Mouse (Mus musculus): ENCODE results near the gene Scube2. TPM values are rescaled to one million over a fixed set of nuclear protein-coding genes. Genes with fewer than 3 reads are reported as not detected.

Gene Scube2
- polyA plus RNA-seq, 1 experiment from 2014 or later, result 1.2 TPM

GRCm38 (mm10) chr7:109844100-109844499 is 21.4 kb downstream of the Scube2 start:
- Histone ChIP-seq H3K9ac (ENCODE audit: low read depth, low read length) (no peak overlapping the region), H3K4me3 (ENCODE audit: low read depth, low read length) (no peak overlapping the region), H3K36me3 (ENCODE audit: control insufficient read depth, insufficient read depth, low read length) (no peaks in the 10 kb centered on the region), H3K27me3 (ENCODE audit: control insufficient read depth, insufficient read depth, low read depth, low read length) (no peaks in the 10 kb centered on the region), H3K27ac (ENCODE audit: low read length) (no peak overlapping the region), H3K4me2 (ENCODE audit: low read length) (no peak overlapping the region), H3K4me1 (ENCODE audit: control insufficient read depth, insufficient read depth, low read length) (peaks cover under 1% of the 10 kb centered on the region; the same call in 1 of the 2 replicates), H3K9me3 (replicated peaks; ENCODE audit: control insufficient read depth, low read length, poor library complexity, severe bottlenecking) (no peaks in the 10 kb centered on the region)
- WGBS, result 91% methylated on average over 6 of the region's 6 CpGs
- no peak for ATAC-seq

- Histone ChIP-seq H3K4me1 (ENCODE audit: control insufficient read depth, insufficient read depth, low read length) (no peaks in the 10 kb centered on the region), H3K4me3 (ENCODE audit: low read depth, low read length) (no peak overlapping the region), H3K9me3 (replicated peaks; ENCODE audit: control insufficient read depth, low read length, poor library complexity, severe bottlenecking) (no peaks in the 10 kb centered on the region), H3K9ac (ENCODE audit: low read depth, low read length) (no peak overlapping the region), H3K4me2 (ENCODE audit: low read length) (no peak overlapping the region), H3K36me3 (ENCODE audit: control insufficient read depth, insufficient read depth, low read length) (no peaks in the 10 kb centered on the region), H3K27me3 (ENCODE audit: control insufficient read depth, insufficient read depth, low read depth, low read length) (no peaks in the 10 kb centered on the region), H3K27ac (ENCODE audit: low read length) (no peak overlapping the region)
- peak; percentile 89 for ATAC-seq
- WGBS, result 77% methylated on average over 13 of the region's 13 CpGs
These were observed 23.7 kb downstream of the Scube2 start for GRCm38 (mm10) chr7:109841618-109842418.

GRCm38 (mm10) chr7:109841031-109841430 is 24.4 kb downstream of the Scube2 start:
- no peaks in the 10 kb centered on the region for H3K27me3 ChIP-seq (ENCODE audit: control insufficient read depth, insufficient read depth, low read depth, low read length)
- no peaks in the 10 kb centered on the region for H3K36me3 ChIP-seq (ENCODE audit: control insufficient read depth, insufficient read depth, low read length)
- no peak for ATAC-seq
- no peaks in the 10 kb centered on the region for H3K4me1 ChIP-seq (ENCODE audit: control insufficient read depth, insufficient read depth, low read length)
- no peaks in the 10 kb centered on the region for H3K9me3 ChIP-seq (replicated peaks; ENCODE audit: control insufficient read depth, low read length, poor library complexity, severe bottlenecking)
- no peak overlapping the region for H3K9ac ChIP-seq (ENCODE audit: low read depth, low read length)
- H3K27ac ChIP-seq (ENCODE audit: low read length), result no peak overlapping the region
- no peak overlapping the region for H3K4me3 ChIP-seq (ENCODE audit: low read depth, low read length)
- no peak overlapping the region for H3K4me2 ChIP-seq (ENCODE audit: low read length)
- 46% methylated on average over 6 of the region's 6 CpGs for WGBS

GRCm38 (mm10) chr7:109838613-109839012 is 26.9 kb downstream of the Scube2 start:
- Histone ChIP-seq H3K4me1 (ENCODE audit: control insufficient read depth, insufficient read depth, low read length) (no peaks in the 10 kb centered on the region), H3K27me3 (ENCODE audit: control insufficient read depth, insufficient read depth, low read depth, low read length) (no peaks in the 10 kb centered on the region), H3K27ac (ENCODE audit: low read length) (no peak overlapping the region), H3K4me2 (ENCODE audit: low read length) (no peak overlapping the region), H3K9ac (ENCODE audit: low read depth, low read length) (no peak overlapping the region), H3K36me3 (ENCODE audit: control insufficient read depth, insufficient read depth, low read length) (no peaks in the 10 kb centered on the region), H3K4me3 (ENCODE audit: low read depth, low read length) (no peak overlapping the region), H3K9me3 (replicated peaks; ENCODE audit: control insufficient read depth, low read length, poor library complexity, severe bottlenecking) (no peaks in the 10 kb centered on the region)
- WGBS, result 62% methylated on average over 3 of the region's 3 CpGs
- ATAC-seq, result no peak

GRCm38 (mm10) chr7:109837651-109838050 is 27.8 kb downstream of the Scube2 start:
- no peaks in the 10 kb centered on the region for H3K36me3 ChIP-seq (ENCODE audit: control insufficient read depth, insufficient read depth, low read length)
- H3K9me3 ChIP-seq (replicated peaks; ENCODE audit: control insufficient read depth, low read length, poor library complexity, severe bottlenecking), result no peaks in the 10 kb centered on the region
- no peaks in the 10 kb centered on the region for H3K4me1 ChIP-seq (ENCODE audit: control insufficient read depth, insufficient read depth, low read length)
- no peaks in the 10 kb centered on the region for H3K27me3 ChIP-seq (ENCODE audit: control insufficient read depth, insufficient read depth, low read depth, low read length)
- no peak overlapping the region for H3K27ac ChIP-seq (ENCODE audit: low read length)
- 69% methylated on average over 6 of the region's 6 CpGs for WGBS
- ATAC-seq, result no peak
- no peak overlapping the region for H3K4me2 ChIP-seq (ENCODE audit: low read length)
- no peak overlapping the region for H3K9ac ChIP-seq (ENCODE audit: low read depth, low read length)
- H3K4me3 ChIP-seq (ENCODE audit: low read depth, low read length), result no peak overlapping the region

- Histone ChIP-seq H3K27ac (ENCODE audit: low read length) (no peak overlapping the region), H3K36me3 (ENCODE audit: control insufficient read depth, insufficient read depth, low read length) (no peaks in the 10 kb centered on the region), H3K27me3 (ENCODE audit: control insufficient read depth, insufficient read depth, low read depth, low read length) (no peaks in the 10 kb centered on the region), H3K9ac (ENCODE audit: low read depth, low read length) (no peak overlapping the region), H3K9me3 (replicated peaks; ENCODE audit: control insufficient read depth, low read length, poor library complexity, severe bottlenecking) (no peaks in the 10 kb centered on the region), H3K4me2 (ENCODE audit: low read length) (no peak overlapping the region), H3K4me1 (ENCODE audit: control insufficient read depth, insufficient read depth, low read length) (no peaks in the 10 kb centered on the region), H3K4me3 (ENCODE audit: low read depth, low read length) (no peak overlapping the region)
- WGBS, result 77% methylated on average over 6 of the region's 6 CpGs
- no peak for ATAC-seq
These were observed 30.6 kb downstream of the Scube2 start for GRCm38 (mm10) chr7:109834894-109835293.

- 81% methylated on average over 2 of the region's 2 CpGs for WGBS
- H3K36me3 ChIP-seq (ENCODE audit: control insufficient read depth, insufficient read depth, low read length), result no peaks in the 10 kb centered on the region
These were observed 34.1 kb downstream of the Scube2 start for GRCm38 (mm10) chr7:109831376-109831775.

GRCm38 (mm10) chr7:109826911-109827310 is 38.6 kb downstream of the Scube2 start:
- no peak overlapping the region for H3K4me3 ChIP-seq (ENCODE audit: low read depth, low read length)
- WGBS, result 95% methylated on average over 8 of the region's 8 CpGs
- H3K4me1 ChIP-seq (ENCODE audit: control insufficient read depth, insufficient read depth, low read length), result no peaks in the 10 kb centered on the region
- H3K36me3 ChIP-seq (ENCODE audit: control insufficient read depth, insufficient read depth, low read length), result no peaks in the 10 kb centered on the region
- H3K4me2 ChIP-seq (ENCODE audit: low read length), result no peak overlapping the region
- no peak overlapping the region for H3K9ac ChIP-seq (ENCODE audit: low read depth, low read length)
- no peak overlapping the region for H3K27ac ChIP-seq (ENCODE audit: low read length)
- no peaks in the 10 kb centered on the region for H3K27me3 ChIP-seq (ENCODE audit: control insufficient read depth, insufficient read depth, low read depth, low read length)
- no peak for ATAC-seq
- no peaks in the 10 kb centered on the region for H3K9me3 ChIP-seq (replicated peaks; ENCODE audit: control insufficient read depth, low read length, poor library complexity, severe bottlenecking)

More at GRCm38 (mm10) chr7:109831376-109831775, 34.1 kb downstream of the Scube2 start:
- H3K9ac ChIP-seq (ENCODE audit: low read depth, low read length), result no peak overlapping the region
- no peak for ATAC-seq
- no peaks in the 10 kb centered on the region for H3K27me3 ChIP-seq (ENCODE audit: control insufficient read depth, insufficient read depth, low read depth, low read length)
- no peak overlapping the region for H3K4me3 ChIP-seq (ENCODE audit: low read depth, low read length)
- no peaks in the 10 kb centered on the region for H3K9me3 ChIP-seq (replicated peaks; ENCODE audit: control insufficient read depth, low read length, poor library complexity, severe bottlenecking)
- no peak overlapping the region for H3K4me2 ChIP-seq (ENCODE audit: low read length)
- H3K27ac ChIP-seq (ENCODE audit: low read length), result no peak overlapping the region
- H3K4me1 ChIP-seq (ENCODE audit: control insufficient read depth, insufficient read depth, low read length), result no peaks in the 10 kb centered on the region

GRCm38 (mm10) chr7:109825293-109825692 is 40.2 kb downstream of the Scube2 start:
- Histone ChIP-seq H3K4me2 (ENCODE audit: low read length) (no peak overlapping the region), H3K9ac (ENCODE audit: low read depth, low read length) (no peak overlapping the region), H3K36me3 (ENCODE audit: control insufficient read depth, insufficient read depth, low read length) (no peaks in the 10 kb centered on the region), H3K4me1 (ENCODE audit: control insufficient read depth, insufficient read depth, low read length) (no peaks in the 10 kb centered on the region), H3K4me3 (ENCODE audit: low read depth, low read length) (no peak overlapping the region), H3K27ac (ENCODE audit: low read length) (no peak overlapping the region), H3K9me3 (replicated peaks; ENCODE audit: control insufficient read depth, low read length, poor library complexity, severe bottlenecking) (no peaks in the 10 kb centered on the region), H3K27me3 (ENCODE audit: control insufficient read depth, insufficient read depth, low read depth, low read length) (no peaks in the 10 kb centered on the region)
- WGBS, result 85% methylated on average over 14 of the region's 14 CpGs
- no peak for ATAC-seq
